32 mouse cellular contexts compared by ENCODE assay signal in genomic region chr14:117421170-117421569, GRCm38 (mm10).
"Had no signal": no experiment of that assay in that cellular context is flagged by ENCODE, and none has a peak within 500 bp of the region (broad histone marks: within the 10 kb centered on the region; RNA-seq: fewer than 3 reads in every experiment).

No protein-coding gene starts in this region.

- H3K4me2 ChIP-seq: heart, embryonic 11.5 days; heart, embryonic 12.5 days; heart, embryonic 13.5 days; heart, embryonic 15.5 days; hindbrain, embryonic 12.5 days; hindbrain, embryonic 13.5 days; hindbrain, embryonic 14.5 days; hindbrain, embryonic 15.5 days; intestine, embryonic 15.5 days had no signal

- H3K27ac ChIP-seq: heart, adult 2 months; heart, embryonic 10.5 days; heart, embryonic 13.5 days; heart, embryonic 15.5 days; hindbrain, embryonic 10.5 days; hindbrain, embryonic 12.5 days; hindbrain, embryonic 13.5 days; hindbrain, embryonic 14.5 days; hindbrain, embryonic 15.5 days; hindbrain, postnatal 0 days; intestine, embryonic 15.5 days; layer of hippocampus, adult 2 months; left cerebral cortex, adult 2 months had no signal

- H3K4me1 ChIP-seq: heart, embryonic 10.5 days; heart, embryonic 12.5 days; heart, embryonic 15.5 days; hindbrain, embryonic 12.5 days; intestine, embryonic 15.5 days had no signal

- H3K4me3 ChIP-seq: heart, adult 2 months; heart, embryonic 10.5 days; heart, embryonic 12.5 days; heart, embryonic 13.5 days; heart, embryonic 15.5 days; hindbrain, embryonic 10.5 days; hindbrain, embryonic 12.5 days; hindbrain, embryonic 13.5 days; hindbrain, embryonic 15.5 days; intestine, embryonic 15.5 days; layer of hippocampus, adult 2 months; left cerebral cortex, adult 2 months had no signal

- H3K9me3 ChIP-seq: heart, embryonic 10.5 days; heart, embryonic 13.5 days; heart, embryonic 15.5 days; hindbrain, embryonic 10.5 days; hindbrain, embryonic 12.5 days; hindbrain, embryonic 13.5 days; hindbrain, embryonic 15.5 days; intestine, embryonic 15.5 days had no signal

- ATAC-seq: hindbrain, embryonic 16.5 days; hindbrain, postnatal 0 days; inflammation-experienced regulatory T-cells, adult 6 months; intestine, embryonic 15.5 days; intestine, embryonic 16.5 days; intestine, postnatal 0 days had no signal

- DNase-seq: heart, adult 2 months; heart, postnatal 10 days; heart, postnatal 14 days; heart, postnatal 36 days; heart, postnatal 4 days; kidney, adult 11 months; kidney, adult 18-20 months; kidney, adult 2 months; kidney, adult 8-10 months; kidney, adult 9 months; kidney, postnatal 10 days; kidney, postnatal 4 days; layer of hippocampus, adult 9-11 months; layer of hippocampus, postnatal 36 days had no signal

- H3K27me3 ChIP-seq: heart, embryonic 12.5 days; heart, embryonic 13.5 days; heart, embryonic 15.5 days; hindbrain, embryonic 12.5 days; hindbrain, embryonic 13.5 days; hindbrain, embryonic 15.5 days; intestine, embryonic 15.5 days had no signal

- H3K9ac ChIP-seq: heart, embryonic 12.5 days; heart, embryonic 13.5 days; heart, embryonic 15.5 days; hindbrain, embryonic 12.5 days; hindbrain, embryonic 13.5 days; hindbrain, embryonic 14.5 days; hindbrain, embryonic 15.5 days; intestine, embryonic 15.5 days had no signal

- H3K36me3 ChIP-seq: heart, embryonic 10.5 days; heart, embryonic 12.5 days; heart, embryonic 13.5 days; heart, embryonic 15.5 days; hindbrain, embryonic 10.5 days; hindbrain, embryonic 12.5 days; hindbrain, embryonic 13.5 days; hindbrain, embryonic 15.5 days; intestine, embryonic 15.5 days had no signal
